Mouse (Mus musculus) megakaryocyte-erythroid progenitor cell, adult 5-6 weeks (primary cell): ENCODE data around the gene Wfdc9. TPM values are rescaled to one million over a fixed set of nuclear protein-coding genes. Genes with fewer than 3 reads are reported as not detected.

Experiments used
- ATAC-seq: replicated peaks from 2 replicates; pipeline ENCODE4 v1.8.0; 2016; ENCODE audit warnings: mild to moderate bottlenecking, inconsistent platforms; ENCODE audit not compliant: severe bottlenecking, poor library complexity, low FRiP score, low TSS enrichment
- total RNA-seq, 2 experiments: library from RNA; stranded (forward) in 1 of 2; stranded (reverse) in 1 of 2; fragments of 200-1000, 215-1000 nt in 1 of 2; fragments of >200 nt in 1 of 2; fragmentation: Nextera tagmentation in 1 of 2; gene quantifications; 2 replicates each; pipeline ENCODE4 v1.2.3; 2014 to 2017

Gene Wfdc9
- not detected in 2 replicates for total RNA-seq (2014; fragmentation: Nextera tagmentation)
- not detected in 2 replicates for total RNA-seq (2017)

GRCm38 (mm10) chr2:164656483-164656882 is at the start of gene Wfdc9:
Gene Wfdc9 (minus strand): TSS chr2:164656583.
- no peak for ATAC-seq

GRCm38 (mm10) chr2:164705991-164706390 is 49.6 kb upstream of the Wfdc9 start:
- ATAC-seq, result no peak

- ATAC-seq, result no peak
These were observed 48.9 kb upstream of the Wfdc9 start for GRCm38 (mm10) chr2:164705328-164705727.

- no peak for ATAC-seq
These were observed 47.9 kb upstream of the Wfdc9 start for GRCm38 (mm10) chr2:164704235-164704634.

GRCm38 (mm10) chr2:164701761-164702160 is 45.4 kb upstream of the Wfdc9 start:
- no peak for ATAC-seq

- ATAC-seq, result no peak
These were observed 44.6 kb upstream of the Wfdc9 start for GRCm38 (mm10) chr2:164700959-164701358.

GRCm38 (mm10) chr2:164698201-164698600 is 41.8 kb upstream of the Wfdc9 start, which contains the start of gene Spint4:
Gene Spint4 (plus strand): TSS chr2:164698501.
- no peak for ATAC-seq

- no peak for ATAC-seq
These were observed 28.4 kb upstream of the Wfdc9 start, which contains the start of gene Wfdc13 for GRCm38 (mm10) chr2:164684807-164685206. Gene Wfdc13 (plus strand): TSS chr2:164685107.

GRCm38 (mm10) chr2:164679906-164680305 is 23.5 kb upstream of the Wfdc9 start:
- no peak for ATAC-seq

GRCm38 (mm10) chr2:164678848-164679625 is 22.7 kb upstream of the Wfdc9 start:
- peak; percentile 92 for ATAC-seq

GRCm38 (mm10) chr2:164676916-164677685 is 20.7 kb upstream of the Wfdc9 start:
- peak; percentile 50; the same call in 1 of the 2 replicates for ATAC-seq

GRCm38 (mm10) chr2:164676103-164676502 is 19.7 kb upstream of the Wfdc9 start:
- ATAC-seq, result no peak

GRCm38 (mm10) chr2:164673987-164674386 is 17.6 kb upstream of the Wfdc9 start, which contains the start of gene Wfdc11:
Gene Wfdc11 (minus strand): TSS chr2:164674087.
- no peak for ATAC-seq

GRCm38 (mm10) chr2:164670938-164671337 is 14.6 kb upstream of the Wfdc9 start:
- no peak for ATAC-seq

GRCm38 (mm10) chr2:164670261-164670660 is 13.9 kb upstream of the Wfdc9 start:
- no peak for ATAC-seq

GRCm38 (mm10) chr2:164664851-164665250 is 8.5 kb upstream of the Wfdc9 start:
- ATAC-seq, result no peak

GRCm38 (mm10) chr2:164655858-164656257 is 525 bp downstream of the Wfdc9 start, which contains the start of gene Wfdc10:
Gene Wfdc10 (plus strand): TSS chr2:164656046.
- peak; percentile 98 for ATAC-seq

- no peak for ATAC-seq
These were observed 14.3 kb downstream of the Wfdc9 start for GRCm38 (mm10) chr2:164641881-164642673.

GRCm38 (mm10) chr2:164641129-164641528 is 15.3 kb downstream of the Wfdc9 start:
- 0 out of 2 replicates have a peak, but pooled peaks have one; percentile 44 for ATAC-seq
